ENCODE assay signal across 9 mouse cellular contexts in genomic region chr10:68146842-68147241, GRCm38 (mm10).
DNase-seq lines count a peak whose midpoint lies in the region; ATAC-seq and TF ChIP-seq lines count a peak whose summit lies in the region.
"Had no signal": no experiment of that assay in that cellular context is flagged by ENCODE, and none has a peak within 500 bp of the region (broad histone marks: within the 10 kb centered on the region; RNA-seq: fewer than 3 reads in every experiment).

No protein-coding gene starts in this region.

- in situ Hi-C loops in ES-E14 (cut with MboI; ENCODE audit: low sequenced_read_pairs in 2 of 2, unreplicated experiment in 2 of 2), result no loop called here

- no peak overlapping the region for H3K4me2 ChIP-seq in kidney, embryonic 16.5 days (replicated peaks; ENCODE audit: low read depth, low read length)

- peaks cover 4% of the 10 kb centered on the region; the same call in 1 of the 2 replicates for H3K36me3 ChIP-seq in kidney, embryonic 16.5 days (ENCODE audit: insufficient read depth, low read length)
- H3K36me3 ChIP-seq in ES-E14 (ENCODE audit: control insufficient read depth, insufficient read depth, low read length, poor library complexity, severe bottlenecking), result no peaks in the 10 kb centered on the region

- H3K9me3 ChIP-seq in kidney, embryonic 16.5 days (ENCODE audit: low read length), result peaks cover 6% of the 10 kb centered on the region
- H3K9me3 ChIP-seq in ES-E14 (ENCODE audit: control insufficient read depth, insufficient read depth, low read depth, low read length), result no peaks in the 10 kb centered on the region

- H3K27ac ChIP-seq in kidney, embryonic 16.5 days (ENCODE audit: low read length), result no peak overlapping the region
- no peak overlapping the region for H3K27ac ChIP-seq in ES-E14 (ENCODE audit: insufficient read depth, low read depth, low read length, poor library complexity, severe bottlenecking)
- H3K27ac ChIP-seq in layer of hippocampus, adult 2 months, result no peak overlapping the region

- H3K27me3 ChIP-seq in kidney, embryonic 16.5 days (ENCODE audit: insufficient read depth, low read length), result no peaks in the 10 kb centered on the region

- WGBS in kidney, embryonic 16.5 days, result 5% methylated on average over 5 of the region's 5 CpGs

- no peak for ATAC-seq in kidney, embryonic 16.5 days (ENCODE audit: low FRiP score, low TSS enrichment)
- ATAC-seq in granulocyte monocyte progenitor cell, adult 5-6 weeks (replicated peaks; ENCODE audit: poor library complexity, severe bottlenecking), result peak; percentile 74
- peak; percentile 73 for ATAC-seq in megakaryocyte-erythroid progenitor cell, adult 5-6 weeks (replicated peaks; ENCODE audit: low FRiP score, low TSS enrichment, poor library complexity, severe bottlenecking)

- DNase-seq in kidney, adult 11 months, result peak; percentile 61
- no peak for DNase-seq in ES-E14 (ENCODE audit: low read depth, low spot score)
- peak; percentile 61 to 66 for DNase-seq in cerebellum, adult 18-20 months
- DNase-seq in layer of hippocampus, adult 2 months (ENCODE audit: low spot score in 2 of 2), result peak; percentile 64 to 69
- peak; percentile 68 for DNase-seq in thymus, postnatal 0 days (ENCODE audit: low spot score)

- peaks cover 31% of the 10 kb centered on the region for H3K4me1 ChIP-seq in kidney, embryonic 16.5 days (ENCODE audit: insufficient read depth, low read length)
- peaks cover 7 to 27% of the 10 kb centered on the region in 2 experiments for H3K4me1 ChIP-seq in ES-E14 (ENCODE audit: control insufficient read depth in 2 of 2, insufficient read depth in 2 of 2, low read length in 2 of 2, poor library complexity in 1 of 2)

- H3K9ac ChIP-seq in kidney, embryonic 16.5 days (replicated peaks; ENCODE audit: low read length), result no peak overlapping the region
- H3K9ac ChIP-seq in ES-E14 (ENCODE audit: insufficient read depth, low read depth, low read length, poor library complexity, severe bottlenecking), result no peak overlapping the region

- H3K4me3 ChIP-seq in kidney, embryonic 16.5 days (ENCODE audit: low read length), result no peak overlapping the region
- H3K4me3 ChIP-seq in ES-E14 (ENCODE audit: insufficient read depth in 1 of 2, low read depth in 1 of 2, low read length in 2 of 2, poor library complexity in 1 of 2, severe bottlenecking in 1 of 2), result no peak overlapping the region
- no peak overlapping the region for H3K4me3 ChIP-seq in layer of hippocampus, adult 2 months
- H3K4me3 ChIP-seq: erythroblast, embryonic 14.5 days had no signal

- TF ChIP-seq CTCF in layer of hippocampus, adult 2 months (conservative IDR thresholded peaks at IDR 0.05), result peak; percentile 95

TF ChIP-seq in ES-E14, 5 proteins besides CTCF, POLR2A, EP300 and RAD21:
- TF ChIP-seq ZNF384 (IDR thresholded peaks at IDR 0.05; ENCODE audit: low read depth, low read length), result no peak
- peak; percentile 81 for TF ChIP-seq ZC3H11A (IDR thresholded peaks at IDR 0.05; ENCODE audit: borderline replicate concordance, low read depth, low read length)
